Mouse (Mus musculus) ovary, adult 18-20 months (tissue): ENCODE results near the gene Spesp1.

Experiments used
- DNase-seq: peaks from one replicate; pipeline ENCODE4 v3.0.0; 2022; ENCODE audit warnings: low spot score, mixed read lengths

Spesp1 gene

DNA sequence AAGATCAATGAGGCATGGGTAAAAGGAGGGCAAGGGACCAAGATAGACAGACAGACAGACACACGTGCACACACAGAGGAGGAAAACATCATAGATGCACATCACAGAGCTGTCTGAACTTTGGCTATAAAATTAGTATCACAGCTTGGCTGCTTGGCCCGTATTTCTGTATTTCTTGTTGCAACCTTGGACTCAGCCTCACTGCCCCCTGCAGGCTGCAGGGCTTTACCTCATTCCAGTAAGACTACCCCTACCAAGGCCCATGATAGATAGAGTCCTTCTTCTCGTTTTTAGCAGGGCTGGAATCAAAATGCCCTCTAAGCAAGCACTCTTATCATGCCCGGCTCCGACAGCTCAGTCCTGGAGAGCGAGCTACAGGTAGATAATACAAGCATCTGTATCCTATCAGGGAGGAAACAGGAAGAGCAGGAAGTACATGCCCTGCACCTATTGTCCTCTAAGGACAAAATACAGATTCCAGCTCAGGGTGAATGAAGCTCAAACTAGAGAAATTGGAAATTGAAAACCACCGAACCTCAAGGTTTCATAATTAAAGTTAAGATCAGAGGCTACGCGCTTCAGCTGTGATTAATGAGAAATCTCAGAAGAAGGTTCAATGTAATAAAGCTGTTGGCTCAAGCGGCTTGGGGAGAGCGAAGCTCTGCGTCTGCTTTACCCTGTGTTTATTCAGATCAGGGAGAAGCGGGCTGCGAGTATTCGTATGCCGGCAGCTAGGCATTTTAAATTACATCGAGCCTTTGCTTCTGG lies 36.2 kb downstream of the Spesp1 start:
- no peak for DNase-seq

- DNase-seq = no peak
Observed at GRCm38 (mm10) chr9:62244612-62245010, 37.4 kb downstream of the Spesp1 start.

DNA sequence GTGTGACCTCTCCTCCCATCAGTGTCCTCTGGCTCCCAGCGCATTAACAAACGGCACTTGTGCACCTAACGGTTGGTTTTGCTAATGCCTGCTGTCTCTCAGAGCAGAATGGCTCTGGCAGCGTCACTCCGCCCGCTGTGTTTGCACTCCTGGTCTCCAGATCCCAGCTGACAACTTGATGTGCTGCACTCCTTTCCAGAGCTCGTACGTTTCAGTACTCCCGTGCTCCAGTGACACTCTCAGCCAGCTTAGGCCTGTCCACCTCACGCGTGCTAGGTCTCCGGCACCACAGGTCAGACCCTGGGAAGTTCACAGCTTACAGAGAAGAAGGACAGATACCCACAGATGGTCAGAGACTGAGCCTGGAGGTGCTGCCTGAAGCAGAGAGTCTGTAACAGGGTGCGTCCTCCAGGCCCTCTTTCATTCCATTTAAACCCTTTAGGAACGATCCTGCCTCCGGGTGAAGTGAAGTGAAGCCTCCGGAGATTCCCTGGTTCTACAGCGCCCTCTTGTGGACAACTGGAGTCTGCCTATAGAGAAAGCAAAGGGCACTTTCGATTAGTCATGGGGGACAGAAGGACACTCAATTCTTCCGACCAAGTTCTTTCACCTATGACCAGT lies 37.9 kb downstream of the Spesp1 start:
- DNase-seq = no peak

GRCm38 (mm10) chr9:62240036-62240435 lies 42.0 kb downstream of the Spesp1 start:
- no peak for DNase-seq

DNA sequence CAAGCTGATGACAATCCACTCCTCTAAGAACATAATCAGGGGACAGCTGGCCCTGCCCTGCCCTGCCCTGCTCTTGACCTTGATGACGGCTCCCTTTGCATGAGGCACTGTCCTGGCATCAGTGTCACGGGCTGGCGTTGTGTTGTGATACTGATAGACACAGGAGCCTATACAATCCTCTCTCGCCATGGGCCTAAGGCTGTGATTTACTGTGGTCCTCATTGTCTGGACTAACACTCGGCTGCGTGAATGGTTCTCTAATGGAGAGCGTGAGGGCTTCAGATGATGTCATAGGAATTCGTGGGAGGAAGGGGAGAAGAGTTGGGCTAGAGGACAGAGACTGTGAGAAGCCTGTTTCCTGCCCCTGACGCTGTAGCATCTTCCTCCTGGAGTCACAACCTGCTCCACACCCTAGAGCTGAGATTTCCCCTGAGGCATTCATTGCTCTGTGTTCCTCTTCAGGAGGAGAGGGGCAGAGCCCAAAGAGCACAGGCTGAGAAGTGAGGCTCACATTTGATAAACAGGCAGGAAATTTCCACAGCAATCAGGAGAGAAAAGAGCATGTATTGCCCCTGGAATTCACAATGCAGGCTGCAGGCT lies 44.5 kb downstream of the Spesp1 start:
- no peak for DNase-seq

DNA sequence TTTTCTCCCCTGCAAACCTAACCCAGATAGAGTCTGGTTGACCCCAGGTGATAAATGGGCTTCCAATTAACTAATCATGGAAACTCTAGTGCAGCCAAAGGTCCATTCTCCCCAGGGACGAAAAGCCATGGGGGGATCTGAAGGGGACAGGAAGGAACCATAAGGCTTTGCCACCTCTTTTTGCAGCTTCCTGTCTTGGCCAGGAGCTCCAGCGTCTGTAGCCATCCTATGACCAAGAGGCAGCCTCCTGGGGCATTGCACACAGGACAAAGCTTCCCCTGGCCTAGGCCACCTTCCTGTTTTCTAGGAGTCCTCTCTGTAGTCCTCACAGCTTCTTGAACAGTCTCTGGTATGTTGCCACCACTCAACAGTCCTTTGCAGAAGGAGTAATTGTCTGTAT lies 46.5 kb downstream of the Spesp1 start:
- DNase-seq = no peak

DNA sequence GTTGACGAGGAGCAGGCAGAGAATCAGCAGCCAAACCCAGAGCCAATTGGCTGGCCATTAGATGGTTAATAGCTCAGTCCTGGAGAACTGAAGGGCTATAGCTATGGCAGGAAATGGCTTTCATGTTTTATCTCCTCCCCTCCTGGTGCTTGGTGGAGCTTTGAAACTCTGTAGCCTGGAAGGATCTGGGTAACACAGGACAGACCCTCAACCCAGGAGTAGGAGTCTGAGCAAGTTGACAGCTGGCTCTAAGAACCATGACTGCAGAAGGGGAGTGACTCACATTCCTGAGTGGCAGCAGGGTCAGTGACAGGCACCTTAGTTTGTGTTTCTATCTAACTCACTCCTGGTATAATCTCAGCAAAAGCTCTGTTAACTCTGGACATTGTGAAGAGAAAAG lies 49.4 kb downstream of the Spesp1 start:
- DNase-seq = no peak

DNA sequence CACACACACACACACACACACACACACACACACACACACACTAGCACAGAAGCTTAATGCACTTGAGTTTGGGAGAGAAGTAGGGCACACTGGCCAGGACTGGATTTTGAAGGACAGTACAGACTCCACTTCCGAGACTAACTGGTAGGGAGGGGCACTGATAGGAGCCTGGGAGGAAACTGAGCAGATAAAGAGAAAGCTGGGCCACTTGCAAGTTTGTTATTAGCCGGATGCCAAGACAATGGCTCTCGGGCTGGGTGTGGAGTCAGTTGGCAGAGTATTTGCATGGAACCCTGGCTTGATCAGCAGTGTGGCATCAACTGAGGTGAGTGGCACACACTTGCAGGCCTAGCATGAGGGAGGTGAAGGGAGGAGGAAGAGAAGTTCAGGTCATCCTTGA lies 51.0 kb downstream of the Spesp1 start:
- no peak for DNase-seq

DNA sequence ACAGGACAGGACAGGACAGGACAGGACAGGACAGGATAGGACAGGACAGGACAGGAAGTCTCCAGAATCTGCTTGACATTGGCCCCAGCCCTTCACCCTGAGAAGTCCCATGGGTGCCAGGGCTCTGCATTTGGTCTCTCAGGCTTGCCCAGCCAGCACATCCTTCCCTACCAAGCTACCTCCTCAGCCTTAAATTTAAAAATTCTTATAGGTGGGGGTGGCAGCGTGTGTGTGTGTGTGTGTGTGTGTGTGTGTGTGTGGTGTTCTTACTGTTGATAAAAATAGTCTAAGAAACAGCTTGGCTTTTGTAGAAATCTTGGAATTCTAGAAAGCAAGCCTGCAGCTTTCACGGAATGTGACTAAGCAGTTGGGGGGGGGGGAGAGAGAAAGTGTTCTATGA lies 52.0 kb downstream of the Spesp1 start:
- no peak for DNase-seq

DNA sequence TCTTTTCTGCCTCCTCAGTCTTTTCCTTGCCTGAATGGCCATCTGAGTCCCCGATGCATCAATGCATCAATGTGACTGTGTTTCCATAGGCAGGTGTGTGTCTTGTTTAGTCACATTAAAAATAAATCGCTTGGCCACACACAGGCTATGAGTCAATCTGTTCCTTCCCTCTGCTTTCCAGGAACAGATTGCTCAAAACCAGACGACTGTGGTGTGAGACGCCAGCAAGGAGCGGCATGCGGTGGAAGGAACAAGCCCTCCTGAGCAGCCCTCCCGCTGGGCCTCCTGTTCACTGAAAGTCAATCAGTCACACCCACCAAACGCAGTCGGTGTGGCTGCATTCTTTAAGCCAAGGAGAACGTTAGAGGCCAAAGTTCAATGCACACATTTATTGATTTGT lies 59.5 kb downstream of the Spesp1 start:
- DNase-seq = no peak

DNA sequence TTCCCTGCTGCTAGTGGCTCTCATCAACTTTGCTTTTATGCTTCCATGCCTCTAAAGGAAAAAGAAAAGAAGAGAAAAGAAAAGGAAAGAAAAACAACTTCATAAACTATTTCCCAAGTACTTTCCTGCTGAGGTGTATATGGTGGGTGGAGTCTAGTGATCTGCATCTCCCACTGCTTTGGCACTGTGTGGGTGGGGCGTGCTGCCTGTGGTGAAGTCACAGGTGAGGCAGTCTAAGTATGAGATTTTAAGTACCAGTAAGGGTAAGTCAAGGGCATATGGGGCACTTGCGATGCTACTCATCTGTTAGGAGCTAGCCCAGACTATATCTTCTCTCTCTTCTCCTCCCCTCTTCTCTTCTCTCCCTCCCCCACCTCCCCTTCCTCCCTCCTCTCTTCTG lies 60.0 kb downstream of the Spesp1 start:
- DNase-seq = no peak
